Mouse (Mus musculus) heart, embryonic 13.5 days (tissue): ENCODE data around the gene Sparc. TPM values are rescaled to one million over a fixed set of nuclear protein-coding genes. Genes with fewer than 3 reads are reported as not detected.
"Not testable (repeated sequence)": the region's sequence is repeated elsewhere in the genome, so short reads cannot be mapped to it uniquely, and the experiment has no call there.

Experiments
- ATAC-seq: fragments of 200-750 bp; cut with Nextera tagmentation; 2 replicates; pipeline ENCODE4 v1.8.0; 2017; ENCODE audit warnings: moderate TSS enrichment; ENCODE audit not compliant: insufficient number of reproducible peaks, low FRiP score, low TSS enrichment; ENCODE audit errors: extremely low read depth
- H3K27ac ChIP-seq: fragments of 300-500 bp; sonication (generic); replicated peaks from 2 replicates; pipeline ENCODE4 v1.5.1; 2015; ENCODE audit warnings: moderate library complexity, mild to moderate bottlenecking, inconsistent platforms
- H3K27me3 ChIP-seq: fragments of 300-500 bp; sonication (generic); replicated peaks from 2 replicates; pipeline ENCODE4 v1.6.1; 2015; ENCODE audit warnings: mild to moderate bottlenecking, inconsistent platforms
- H3K36me3 ChIP-seq: fragments of 300-500 bp; sonication (generic); 2 replicates; pipeline ENCODE4 v1.6.1; 2015; ENCODE audit warnings: mild to moderate bottlenecking, inconsistent platforms
- H3K4me1 ChIP-seq: fragments of 300-500 bp; sonication (generic); 2 replicates; pipeline ENCODE4 v1.6.1; 2015; ENCODE audit warnings: inconsistent platforms
- H3K4me2 ChIP-seq: fragments of 300-500 bp; sonication (generic); 2 replicates; pipeline ENCODE4 v1.6.1; 2015; ENCODE audit warnings: inconsistent platforms, mild to moderate bottlenecking, moderate library complexity
- H3K4me3 ChIP-seq: fragments of 300-500 bp; sonication (generic); 2 replicates; pipeline ENCODE4 v1.5.1; 2015; ENCODE audit warnings: moderate library complexity, mild to moderate bottlenecking, inconsistent platforms
- H3K9ac ChIP-seq: fragments of 300-500 bp; sonication (generic); 2 replicates; pipeline ENCODE4 v1.6.1; 2015; ENCODE audit warnings: inconsistent platforms, mild to moderate bottlenecking, moderate library complexity
- H3K9me3 ChIP-seq: fragments of 300-500 bp; sonication (generic); 2 replicates; pipeline ENCODE4 v1.6.1; 2016; ENCODE audit warnings: inconsistent platforms
- WGBS: fragments of 180-500 bp; shearing (Covaris S2); methylation state at CpG from one replicate; pipeline ENCODE4 v1.1.7; 2015; ENCODE audit warnings: mixed read lengths; 5-methylcytosine and 5-hydroxymethylcytosine counted together
- polyA plus RNA-seq: library from polyadenylated mRNA; unstranded; fragments of >200 nt; fragmentation: Nextera tagmentation; extraction: Ambion mirVana; gene quantifications from 2 replicates; pipeline ENCODE4 v1.2.1, GENCODE M21; 2015

The Sparc gene
- polyA plus RNA-seq, 1 experiment from 2014 or later: 1,654 TPM

DNA sequence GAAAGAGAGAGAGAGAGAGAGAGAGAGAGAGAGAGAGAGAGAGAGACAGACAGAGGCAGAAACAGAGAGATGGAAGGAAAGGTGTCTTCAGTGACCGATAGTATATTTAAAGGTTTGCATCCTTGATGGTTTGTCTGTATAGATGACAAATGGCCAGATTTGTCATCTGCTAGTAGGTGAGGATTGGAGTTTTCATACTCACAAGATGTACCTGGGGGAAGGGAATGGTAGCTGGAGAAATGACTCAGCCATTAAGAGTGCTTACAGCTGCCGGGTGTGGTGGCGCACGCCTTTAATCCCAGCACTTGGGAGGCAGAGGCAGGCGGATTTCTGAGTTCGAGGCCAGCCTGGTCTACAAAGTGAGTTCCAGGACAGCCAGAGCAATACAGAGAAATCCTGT, 7.3 kb downstream of the Sparc start:
- peaks cover 38% of the 10 kb centered on the region for H3K36me3 ChIP-seq
- not testable (repeated sequence) for H3K27me3 ChIP-seq, ATAC-seq, H3K9me3 ChIP-seq
- peak overlapping the region; percentile 96 for H3K9ac ChIP-seq
- H3K4me3 ChIP-seq: peak overlapping the region; percentile 71; the same call in 1 of the 2 replicates
- WGBS: 75% methylated on average over 6 of the region's 6 CpGs
- H3K4me2 ChIP-seq: peak overlapping the region; percentile 96
- H3K27ac ChIP-seq: peak overlapping the region; percentile 78
- H3K4me1 ChIP-seq: peaks cover 83% of the 10 kb centered on the region

DNA sequence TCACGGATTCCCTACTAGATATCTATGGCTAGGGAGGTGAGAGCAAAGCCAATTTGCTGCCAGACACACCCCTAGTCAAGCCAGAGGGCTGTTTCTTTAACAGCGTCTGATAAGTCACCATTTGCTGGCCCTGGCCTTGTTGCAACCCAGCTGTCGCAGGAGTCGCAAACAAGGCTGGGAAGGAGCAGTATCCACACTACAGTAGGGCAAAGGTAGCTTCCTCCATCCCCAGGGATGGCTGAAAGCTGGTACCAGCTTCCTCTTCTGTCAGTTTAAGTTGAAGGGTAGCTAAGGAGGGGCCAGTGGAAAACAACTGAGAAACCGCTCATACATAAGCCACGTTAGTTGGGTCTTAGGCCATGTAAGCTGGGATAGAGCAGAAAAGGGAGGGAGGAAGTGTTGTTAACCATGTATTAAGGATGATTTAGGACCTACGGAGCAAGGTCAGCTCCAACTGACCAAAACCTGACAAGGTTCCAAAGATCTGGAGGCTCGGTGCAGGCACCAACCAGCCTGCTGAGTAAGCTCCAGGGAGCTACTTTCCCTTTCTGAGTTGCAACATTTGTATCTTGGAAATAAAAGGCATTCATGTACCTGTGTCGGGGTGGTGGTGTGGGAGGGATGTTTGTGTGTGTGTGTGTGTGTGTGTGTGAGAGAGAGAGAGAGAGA, 7.8 kb downstream of the Sparc start:
- WGBS: 27% methylated on average over 9 of the region's 9 CpGs
- Histone ChIP-seq H3K27ac (peak overlapping the region; percentile 78), H3K4me3 (peak overlapping the region; percentile 71), H3K27me3 (no peaks in the 10 kb centered on the region), H3K36me3 (peaks cover 43% of the 10 kb centered on the region), H3K4me2 (peak overlapping the region; percentile 96), H3K9ac (peak overlapping the region; percentile 96), H3K9me3 (no peaks in the 10 kb centered on the region), H3K4me1 (peaks cover 83% of the 10 kb centered on the region)
- ATAC-seq: no peak

DNA sequence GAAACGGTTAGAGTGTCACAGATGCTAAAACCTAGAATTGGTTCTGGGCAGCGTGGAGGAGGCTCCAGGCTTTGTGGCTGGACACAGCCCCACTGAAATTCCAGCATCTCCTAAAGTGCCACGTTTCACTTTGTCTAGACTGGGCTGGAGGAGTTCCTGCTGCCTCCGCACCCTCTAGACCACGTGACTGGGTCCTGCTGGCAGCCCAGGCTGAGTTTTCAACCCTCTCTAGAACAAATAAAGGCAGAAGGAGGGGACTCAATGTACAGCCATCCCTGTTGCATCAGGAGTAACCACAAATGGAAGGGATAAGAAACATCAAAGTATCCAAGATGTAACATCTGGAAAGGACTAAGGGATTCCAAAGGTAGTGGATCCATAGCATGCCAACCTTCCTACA, 8.7 kb downstream of the Sparc start:
- Histone ChIP-seq H3K4me3 (peak overlapping the region; percentile 71), H3K4me1 (peaks cover 79% of the 10 kb centered on the region), H3K27me3 (no peaks in the 10 kb centered on the region), H3K4me2 (peak overlapping the region; percentile 96), H3K9me3 (no peaks in the 10 kb centered on the region), H3K27ac (peak overlapping the region; percentile 78), H3K9ac (0 out of 2 replicates have a peak overlapping the region, but pooled peaks have one; percentile 60), H3K36me3 (peaks cover 52% of the 10 kb centered on the region)
- WGBS: 48% methylated on average over 5 of the region's 5 CpGs
- ATAC-seq: no peak

DNA sequence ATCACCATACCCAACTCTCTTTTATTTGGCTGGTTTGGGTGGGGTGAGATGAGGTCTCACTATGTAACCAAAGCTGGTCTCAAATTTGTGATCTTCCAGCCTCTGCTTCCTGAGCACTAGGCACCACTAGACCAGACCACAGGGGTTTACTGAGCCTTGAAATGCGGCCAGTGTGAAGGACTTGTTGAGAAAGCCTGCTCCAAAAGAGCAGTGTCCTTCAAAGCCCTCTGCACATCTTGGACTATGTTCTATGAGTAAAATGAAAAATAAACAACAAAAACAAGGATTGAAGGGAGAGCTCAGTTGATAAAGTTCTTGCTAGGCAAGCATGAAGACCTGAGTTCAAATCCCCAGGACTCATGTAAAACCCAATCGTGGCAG, 9.6 kb downstream of the Sparc start:
- ATAC-seq: no peak
- H3K27me3 ChIP-seq: no peaks in the 10 kb centered on the region
- H3K9ac ChIP-seq: no peak overlapping the region
- H3K27ac ChIP-seq: peak overlapping the region; percentile 78; the same call in 1 of the 2 replicates
- H3K4me1 ChIP-seq: peaks cover 75% of the 10 kb centered on the region
- no peak overlapping the region for H3K4me3 ChIP-seq
- 81% methylated on average over 2 of the region's 2 CpGs for WGBS
- H3K4me2 ChIP-seq: no peak overlapping the region
- peaks cover 61% of the 10 kb centered on the region for H3K36me3 ChIP-seq
- H3K9me3 ChIP-seq: no peaks in the 10 kb centered on the region

DNA sequence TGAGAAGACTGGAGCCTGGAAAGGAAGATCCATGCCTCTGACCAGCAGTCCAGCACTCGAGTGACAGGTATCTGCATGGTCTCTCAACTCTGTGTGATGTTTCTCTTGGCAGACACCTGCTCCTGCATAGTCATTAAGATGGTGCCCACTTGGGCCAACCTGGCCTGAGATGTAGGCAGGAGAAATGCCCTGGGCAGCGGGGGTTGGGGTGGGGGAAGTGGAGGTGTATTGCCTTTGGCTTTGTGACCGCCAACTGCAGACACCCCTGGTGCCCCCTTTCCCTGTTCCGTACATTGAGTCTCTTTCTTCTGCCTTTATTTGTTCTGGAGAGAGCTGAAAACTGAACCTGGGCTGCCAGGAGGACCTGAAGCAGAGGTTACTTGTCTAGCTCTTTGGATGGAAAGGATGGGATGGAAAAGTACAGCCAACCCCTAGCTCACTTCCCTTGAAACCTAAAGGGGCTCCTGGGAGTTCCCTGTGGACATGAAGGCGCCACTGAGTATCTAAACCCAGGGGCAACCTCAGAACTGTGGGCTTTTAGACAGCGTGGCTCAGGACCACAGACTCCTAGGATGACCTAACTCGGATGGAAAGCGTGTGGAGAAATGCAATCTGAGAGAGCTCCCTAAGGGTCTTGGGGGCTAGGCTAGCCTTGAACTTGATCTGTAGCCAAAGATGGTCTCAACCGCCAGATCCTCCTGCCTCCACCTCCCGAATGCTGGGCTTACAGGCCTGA, 10.1 kb downstream of the Sparc start:
- ATAC-seq: no peak
- H3K4me3 ChIP-seq: no peak overlapping the region
- peaks cover 66% of the 10 kb centered on the region for H3K36me3 ChIP-seq
- WGBS: 87% methylated on average over 10 of the region's 10 CpGs
- no peaks in the 10 kb centered on the region for H3K9me3 ChIP-seq
- H3K4me2 ChIP-seq: no peak overlapping the region
- H3K27ac ChIP-seq: peak overlapping the region; percentile 78
- no peaks in the 10 kb centered on the region for H3K27me3 ChIP-seq
- peaks cover 75% of the 10 kb centered on the region for H3K4me1 ChIP-seq
- no peak overlapping the region for H3K9ac ChIP-seq

DNA sequence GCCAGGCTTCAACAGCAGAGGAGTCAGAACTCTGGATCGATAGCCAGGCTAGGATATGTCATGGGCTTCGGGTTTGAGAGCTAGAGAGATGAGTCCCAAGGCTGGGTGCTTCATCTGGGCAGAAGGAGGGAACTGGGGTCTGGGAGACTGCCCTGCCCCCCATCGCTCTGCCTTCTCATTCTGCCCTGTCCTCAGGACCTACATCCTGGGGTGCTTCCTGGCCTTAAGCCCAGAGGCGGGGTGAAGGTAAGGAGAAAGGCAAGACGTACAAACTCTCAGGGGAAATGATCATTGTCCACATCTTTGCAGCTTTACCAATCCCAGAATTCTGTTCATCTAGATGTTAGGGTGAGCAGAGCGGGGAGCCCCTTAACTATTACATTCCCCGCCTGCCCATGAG, 10.9 kb downstream of the Sparc start:
- peak overlapping the region; percentile 78 for H3K27ac ChIP-seq
- H3K36me3 ChIP-seq: peaks cover 75% of the 10 kb centered on the region
- no peak overlapping the region for H3K4me3 ChIP-seq
- no peaks in the 10 kb centered on the region for H3K9me3 ChIP-seq
- peak overlapping the region; percentile 4; the same call in 1 of the 2 replicates for H3K9ac ChIP-seq
- WGBS: 72% methylated on average over 7 of the region's 7 CpGs
- H3K4me1 ChIP-seq: peaks cover 69% of the 10 kb centered on the region
- no peak for ATAC-seq
- H3K27me3 ChIP-seq: no peaks in the 10 kb centered on the region
- H3K4me2 ChIP-seq: no peak overlapping the region

DNA sequence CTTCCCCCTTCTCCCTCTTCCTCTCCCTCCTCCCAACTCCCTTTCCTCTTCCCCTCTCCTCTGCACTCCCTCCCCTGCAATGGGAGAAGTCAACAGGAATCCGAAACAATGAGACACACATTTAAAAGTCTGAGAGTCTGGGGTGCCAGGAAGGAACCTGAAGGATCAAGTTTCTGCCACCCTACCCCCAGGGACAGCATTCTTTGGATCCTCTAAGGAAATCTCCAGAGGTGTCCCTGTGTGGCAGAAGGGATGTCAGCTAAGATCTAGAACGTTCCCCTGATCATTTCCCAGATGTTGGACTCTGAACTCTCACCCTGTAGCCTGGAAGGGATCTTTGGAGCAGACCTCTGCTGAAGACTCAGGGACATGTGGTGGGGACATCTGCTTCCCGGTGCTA, 12.5 kb downstream of the Sparc start:
- peaks cover 53% of the 10 kb centered on the region for H3K4me1 ChIP-seq
- peaks cover 87% of the 10 kb centered on the region for H3K36me3 ChIP-seq
- no peak for ATAC-seq
- no peaks in the 10 kb centered on the region for H3K27me3 ChIP-seq
- WGBS: 55% methylated on average over 3 of the region's 3 CpGs
- no peak overlapping the region for H3K4me2 ChIP-seq
- peak overlapping the region; percentile 78 for H3K27ac ChIP-seq
- H3K4me3 ChIP-seq: no peak overlapping the region
- no peaks in the 10 kb centered on the region for H3K9me3 ChIP-seq
- H3K9ac ChIP-seq: no peak overlapping the region

DNA sequence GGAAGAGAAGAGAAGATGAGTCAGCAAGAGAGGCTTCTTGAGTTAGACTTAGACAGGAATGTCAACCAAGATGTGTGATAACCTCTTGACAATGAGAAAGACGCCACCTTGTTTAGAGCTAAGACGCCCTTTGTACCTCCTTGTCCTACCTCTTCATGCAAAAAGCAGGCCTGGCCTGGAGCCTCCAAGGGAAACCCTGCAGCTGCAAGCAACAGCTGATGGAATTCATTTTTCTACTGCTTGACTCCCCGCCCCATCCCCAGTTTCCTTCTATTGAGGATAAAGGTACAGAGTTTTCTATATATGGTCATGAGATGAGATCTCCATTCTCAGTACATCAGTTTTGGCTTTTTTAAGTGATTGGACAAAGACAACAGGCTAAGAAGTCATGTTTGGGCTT, 13.0 kb downstream of the Sparc start:
- H3K9me3 ChIP-seq: no peaks in the 10 kb centered on the region
- H3K9ac ChIP-seq: no peak overlapping the region
- H3K4me2 ChIP-seq: no peak overlapping the region
- H3K27me3 ChIP-seq: no peaks in the 10 kb centered on the region
- no peak for ATAC-seq
- no peak overlapping the region for H3K4me3 ChIP-seq
- H3K27ac ChIP-seq: peak overlapping the region; percentile 78
- 77% methylated on average over 3 of the region's 3 CpGs for WGBS
- peaks cover 90% of the 10 kb centered on the region for H3K36me3 ChIP-seq
- peaks cover 51% of the 10 kb centered on the region for H3K4me1 ChIP-seq

DNA sequence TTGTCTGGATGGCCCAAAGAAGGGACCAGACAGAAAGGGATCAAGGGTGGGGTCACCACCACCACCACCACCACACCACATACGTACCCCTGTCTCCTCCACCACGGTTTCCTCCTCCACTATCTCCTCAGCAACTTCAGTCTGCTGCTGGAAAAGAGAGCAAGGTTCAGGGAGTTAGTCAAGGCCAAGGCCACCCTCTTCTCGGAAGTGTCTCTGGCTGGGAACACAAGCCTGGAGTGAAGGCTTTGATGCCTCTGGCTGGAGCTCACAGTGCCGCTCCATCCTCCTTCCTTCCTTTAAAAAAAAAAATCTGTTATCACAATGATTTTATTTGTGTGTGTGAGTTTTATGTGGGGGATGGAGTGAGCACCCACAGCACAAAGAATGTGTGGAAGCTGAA, 15.8 kb downstream of the Sparc start:
- Histone ChIP-seq H3K4me3 (no peak overlapping the region), H3K9ac (no peak overlapping the region), H3K4me1 (peaks cover 22% of the 10 kb centered on the region), H3K4me2 (no peak overlapping the region), H3K9me3 (no peaks in the 10 kb centered on the region), H3K27me3 (no peaks in the 10 kb centered on the region), H3K36me3 (peaks cover 99% of the 10 kb centered on the region), H3K27ac (peak overlapping the region; percentile 68)
- 79% methylated on average over 4 of the region's 4 CpGs for WGBS
- no peak for ATAC-seq

DNA sequence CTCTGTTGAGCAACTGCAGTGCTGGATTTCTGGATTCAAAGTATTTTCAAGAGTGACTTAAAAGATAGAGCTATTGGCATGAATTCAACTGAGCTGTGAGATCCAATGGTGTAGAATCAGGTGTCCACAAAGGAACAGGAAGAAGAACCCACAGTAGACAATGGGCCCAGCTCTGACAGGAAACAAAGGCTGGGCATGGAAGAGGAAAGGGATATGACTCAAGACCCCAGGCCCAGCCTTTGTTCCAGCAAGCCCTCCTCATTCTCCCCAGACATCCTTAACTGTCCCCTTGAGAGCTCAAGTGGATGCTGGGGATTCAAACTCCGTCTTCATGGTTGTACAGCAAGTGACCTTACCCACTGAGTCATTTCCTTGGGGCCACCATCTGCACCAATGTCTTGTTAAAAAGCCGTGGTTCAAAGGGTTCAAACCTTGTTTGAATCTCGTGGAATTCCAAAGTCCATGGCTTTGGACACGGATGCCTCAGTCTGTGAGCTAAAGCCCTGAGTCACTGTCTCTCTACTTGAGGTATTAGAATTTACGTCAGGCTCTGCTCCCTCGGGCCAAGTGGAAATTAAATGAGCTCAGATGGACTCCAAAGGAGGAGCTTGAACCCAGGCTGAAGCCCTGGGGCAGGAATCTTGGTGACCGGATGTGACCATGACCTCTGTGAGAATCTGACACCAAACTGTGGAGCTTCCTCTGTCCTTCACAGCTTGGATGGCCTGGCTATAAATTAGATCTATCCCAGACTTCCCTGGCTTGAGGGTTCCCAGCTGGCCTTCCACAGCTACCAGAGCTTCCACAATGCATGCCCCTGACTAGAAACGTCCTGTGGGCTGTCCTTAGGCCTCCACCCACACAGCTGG, 17.1 kb downstream of the Sparc start:
- 62% methylated on average over 8 of the region's 8 CpGs for WGBS
- Histone ChIP-seq H3K4me3 (no peak overlapping the region), H3K27ac (peak overlapping the region; percentile 68), H3K27me3 (no peaks in the 10 kb centered on the region), H3K4me2 (no peak overlapping the region), H3K4me1 (peaks cover 9% of the 10 kb centered on the region), H3K9ac (no peak overlapping the region), H3K9me3 (no peaks in the 10 kb centered on the region), H3K36me3 (peaks cover 100% of the 10 kb centered on the region)
- no peak; the same call in 1 of the 2 replicates for ATAC-seq
